8 mouse cellular contexts compared by ENCODE assay signal in genomic region chr12:70348026-70348425, GRCm38 (mm10). TPM values are rescaled to one million over a fixed set of nuclear protein-coding genes. Genes with fewer than 3 reads are reported as not detected.
DNase-seq lines count a peak whose midpoint lies in the region; ATAC-seq lines count a peak whose summit lies in the region.

No protein-coding gene starts in this region.

- WGBS in heart, embryonic 16.5 days: 17% methylated on average over 8 of the region's 8 CpGs
- WGBS in embryonic facial prominence, embryonic 10.5 days: 23% methylated on average over 8 of the region's 8 CpGs
- 5% methylated on average over 8 of the region's 8 CpGs for WGBS in hindbrain, embryonic 15.5 days
- WGBS in midbrain, embryonic 14.5 days: 5% methylated on average over 8 of the region's 8 CpGs

- peak overlapping the region; percentile 75 for H3K4me3 ChIP-seq in heart, embryonic 16.5 days (ENCODE audit: low read length)
- H3K4me3 ChIP-seq in embryonic facial prominence, embryonic 10.5 days: peak overlapping the region; percentile 71
- peak overlapping the region; percentile 73 for H3K4me3 ChIP-seq in hindbrain, embryonic 15.5 days
- H3K4me3 ChIP-seq in midbrain, embryonic 14.5 days (replicated peaks; ENCODE audit: low read depth, low read length): peak overlapping the region; percentile 79

- peaks cover 12% of the 10 kb centered on the region for H3K4me1 ChIP-seq in heart, embryonic 16.5 days (ENCODE audit: control insufficient read depth, insufficient read depth, low read length)
- H3K4me1 ChIP-seq in embryonic facial prominence, embryonic 10.5 days: peaks cover 28% of the 10 kb centered on the region
- peaks cover 34% of the 10 kb centered on the region for H3K4me1 ChIP-seq in hindbrain, embryonic 15.5 days (replicated peaks)
- peaks cover 34% of the 10 kb centered on the region for H3K4me1 ChIP-seq in midbrain, embryonic 14.5 days (ENCODE audit: control insufficient read depth, insufficient read depth, low read length)

- no peak for DNase-seq in heart, adult 9 months (ENCODE audit: low spot score in 2 of 2)
- no peak for DNase-seq in embryonic facial prominence, embryonic 10.5 days (ENCODE audit: low spot score)
- peak; percentile 65 for DNase-seq in midbrain, embryonic 14.5 days
- DNase-seq in adrenal gland, adult 18-20 months (ENCODE audit: low spot score in 2 of 2): no peak
- DNase-seq in testis, postnatal 14 days (ENCODE audit: low spot score): no peak

- H3K36me3 ChIP-seq in heart, embryonic 16.5 days (ENCODE audit: control insufficient read depth, insufficient read depth): no peaks in the 10 kb centered on the region
- H3K36me3 ChIP-seq in embryonic facial prominence, embryonic 10.5 days (replicated peaks): no peaks in the 10 kb centered on the region
- H3K36me3 ChIP-seq in hindbrain, embryonic 15.5 days: no peaks in the 10 kb centered on the region
- no peaks in the 10 kb centered on the region for H3K36me3 ChIP-seq in midbrain, embryonic 14.5 days (ENCODE audit: control insufficient read depth, insufficient read depth, low read length)

- H3K9ac ChIP-seq in heart, embryonic 16.5 days (ENCODE audit: low read length): peak overlapping the region; percentile 68; the same call in 1 of the 2 replicates
- peak overlapping the region; percentile 89 for H3K9ac ChIP-seq in hindbrain, embryonic 15.5 days
- H3K9ac ChIP-seq in midbrain, embryonic 14.5 days (replicated peaks; ENCODE audit: low read length): peak overlapping the region; percentile 86

- no peak overlapping the region for H3K27ac ChIP-seq in heart, embryonic 16.5 days (ENCODE audit: low read length)
- peak overlapping the region; percentile 84 for H3K27ac ChIP-seq in embryonic facial prominence, embryonic 10.5 days (replicated peaks)
- peak overlapping the region; percentile 98 for H3K27ac ChIP-seq in hindbrain, embryonic 15.5 days (replicated peaks)
- peak overlapping the region; percentile 98 for H3K27ac ChIP-seq in midbrain, embryonic 14.5 days (replicated peaks; ENCODE audit: low read depth, low read length)

- H3K27me3 ChIP-seq in heart, embryonic 16.5 days (ENCODE audit: control insufficient read depth, insufficient read depth, low read length): peaks cover 29% of the 10 kb centered on the region
- peaks cover 45% of the 10 kb centered on the region for H3K27me3 ChIP-seq in embryonic facial prominence, embryonic 10.5 days (replicated peaks; ENCODE audit: low read depth, poor library complexity, severe bottlenecking)
- H3K27me3 ChIP-seq in hindbrain, embryonic 15.5 days: no peaks in the 10 kb centered on the region
- H3K27me3 ChIP-seq in midbrain, embryonic 14.5 days (ENCODE audit: control insufficient read depth, insufficient read depth, low read length): no peaks in the 10 kb centered on the region

- peak overlapping the region; percentile 98 for H3K4me2 ChIP-seq in heart, embryonic 16.5 days (ENCODE audit: low read depth, low read length)
- peak overlapping the region; percentile 72 for H3K4me2 ChIP-seq in hindbrain, embryonic 15.5 days
- H3K4me2 ChIP-seq in midbrain, embryonic 14.5 days (ENCODE audit: low read length): peak overlapping the region; percentile 89

- no peaks in the 10 kb centered on the region for H3K9me3 ChIP-seq in heart, embryonic 16.5 days (replicated peaks; ENCODE audit: control insufficient read depth, low read length)
- H3K9me3 ChIP-seq in embryonic facial prominence, embryonic 10.5 days: no peaks in the 10 kb centered on the region
- no peaks in the 10 kb centered on the region for H3K9me3 ChIP-seq in hindbrain, embryonic 15.5 days
- no peaks in the 10 kb centered on the region for H3K9me3 ChIP-seq in midbrain, embryonic 14.5 days (ENCODE audit: control insufficient read depth, low read length)

- ATAC-seq in heart, embryonic 16.5 days (replicated peaks; ENCODE audit: extremely low read depth, insufficient read depth, low FRiP score): no peak
- no peak; the same call in 1 of the 2 replicates for ATAC-seq in hindbrain, embryonic 15.5 days (ENCODE audit: low FRiP score, low read depth)
- no peak for ATAC-seq in midbrain, embryonic 14.5 days (ENCODE audit: low FRiP score, low TSS enrichment)
- ATAC-seq in megakaryocyte progenitor cell, adult 5-6 weeks (replicated peaks; ENCODE audit: poor library complexity): no peak

RNA-seq across cellular contexts. Expression of gene Trim9, which starts 0.6 kb away (rescaled TPM):
- 0.11 and 0.51 TPM in 2 replicates for polyA plus RNA-seq in heart, embryonic 16.5 days (2015; fragmentation: Nextera tagmentation; extraction: Ambion mirVana)
- polyA plus RNA-seq in embryonic facial prominence, embryonic 10.5 days (2016; fragmentation: Nextera tagmentation; extraction: Ambion mirVana): 3.4 and 6.1 TPM in 2 replicates
- 84.5 and 93.3 TPM in 2 replicates for polyA plus RNA-seq in hindbrain, embryonic 15.5 days (2015; fragmentation: Nextera tagmentation; extraction: Ambion mirVana)
- polyA plus RNA-seq in midbrain, embryonic 14.5 days (2014; fragmentation: Nextera tagmentation; extraction: Ambion mirVana): 65.2 and 77.0 TPM in 2 replicates
- 1 to 10 TPM; 1.7 to 2.0 TPM for total RNA-seq in adrenal gland, adult 18-20 months (2021)
- 0.17 and 0.30 TPM in 2 replicates for total RNA-seq in megakaryocyte progenitor cell, adult 5-6 weeks (2015)
- 0.29 and 0.30 TPM in 2 replicates for total RNA-seq in megakaryocyte progenitor cell, adult 5-6 weeks (2017)
